Mouse (Mus musculus) gastrocnemius, postnatal 4 days (tissue): Measurements from ENCODE around the gene Cbr2. TPM values are rescaled to one million over a fixed set of nuclear protein-coding genes. Genes with fewer than 3 reads are reported as not detected.
A peak's percentile ranks its signal among the peaks of the same experiment; 100 is the strongest.
"Not testable (repeated sequence)": the region's sequence is repeated elsewhere in the genome, so short reads cannot be mapped to it uniquely, and the experiment has no call there.

Experiments
- DNase-seq, 2 experiments: peaks; one replicate each; pipeline ENCODE4 v3.0.0; 2021 to 2022; ENCODE audit warnings: low spot score in 2 of 2, mixed read lengths in 2 of 2
- long read RNA-seq, 2 experiments: library from polyadenylated mRNA; stranded (forward); transcript quantifications; one replicate each; pipeline ENCODE4 v2.0.0; 2021
- total RNA-seq, 2 experiments: library from RNA; stranded (reverse); gene quantifications; 2 replicates each; pipeline ENCODE4 v1.2.3; 2021

Gene Cbr2
- 10 to 100 TPM in 1 of 2 experiments, 1 to 10 TPM in 1; 9.5 to 10.4 TPM for total RNA-seq
- long read RNA-seq, experiment 1, partial matches to known transcripts, result 0 of 3 reads
- long read RNA-seq, experiment 1, other reads (novel, unspliced or antisense), result 0 of 3 reads
- long read RNA-seq, experiment 2, partial matches to known transcripts, result 0 of 2 reads
- long read RNA-seq, experiment 2, other reads (novel, unspliced or antisense), result 0 of 2 reads

GRCm38 (mm10) chr11:120731858-120732680 lies at the start of gene Cbr2:
TSS of gene Cbr2 (minus strand) at chr11:120732114.
- no peak for DNase-seq

GRCm38 (mm10) chr11:120781361-120781760 lies 49.4 kb upstream of the Cbr2 start:
- DNase-seq, result not testable (repeated sequence)

DNA sequence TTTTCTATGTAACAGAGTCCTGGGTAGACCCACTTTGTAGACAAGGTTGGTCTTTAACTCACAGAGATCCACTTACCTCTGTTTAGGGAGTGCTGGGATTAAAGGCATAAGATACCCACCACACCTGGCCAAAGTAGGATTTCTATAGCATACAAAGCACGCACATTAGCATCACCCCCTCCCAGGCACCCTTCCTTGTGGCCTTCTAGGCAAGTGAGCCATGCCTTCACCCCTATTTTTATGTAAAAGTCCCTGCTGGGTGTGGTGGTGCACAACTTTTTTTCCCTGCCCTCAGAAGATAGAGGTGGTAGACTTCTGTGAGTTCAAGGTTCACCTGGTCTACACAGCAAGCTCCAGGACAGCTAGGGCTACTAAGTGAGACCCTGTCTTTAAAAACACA lies 48.0 kb upstream of the Cbr2 start:
- no peak for DNase-seq

GRCm38 (mm10) chr11:120777123-120777522 lies 45.2 kb upstream of the Cbr2 start:
- peak in 1 of 2 experiments; percentile 13 for DNase-seq

GRCm38 (mm10) chr11:120775774-120776469 lies 44.0 kb upstream of the Cbr2 start:
- peak; percentile 96 for DNase-seq

GRCm38 (mm10) chr11:120773463-120774190 lies 41.7 kb upstream of the Cbr2 start:
- DNase-seq, result no peak

DNA sequence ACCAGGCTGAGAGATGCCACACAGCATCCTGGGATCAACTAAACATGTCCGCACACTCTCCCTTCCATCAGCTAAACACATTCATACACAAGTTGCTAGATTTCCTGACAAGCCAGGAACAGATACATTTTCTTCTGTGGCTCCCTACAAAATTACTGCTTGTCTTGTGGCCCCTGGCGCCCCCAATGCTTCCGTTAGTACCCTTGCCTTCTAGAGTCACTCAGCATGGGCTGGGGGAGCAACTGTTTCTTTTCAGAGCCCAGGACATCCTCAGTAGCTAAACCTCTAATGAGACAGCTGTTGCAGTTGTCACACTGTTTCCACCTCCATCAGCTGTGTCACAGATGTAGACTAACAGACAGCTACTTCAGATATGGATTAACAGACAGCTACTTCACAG lies 40.8 kb upstream of the Cbr2 start:
- DNase-seq, result no peak

DNA sequence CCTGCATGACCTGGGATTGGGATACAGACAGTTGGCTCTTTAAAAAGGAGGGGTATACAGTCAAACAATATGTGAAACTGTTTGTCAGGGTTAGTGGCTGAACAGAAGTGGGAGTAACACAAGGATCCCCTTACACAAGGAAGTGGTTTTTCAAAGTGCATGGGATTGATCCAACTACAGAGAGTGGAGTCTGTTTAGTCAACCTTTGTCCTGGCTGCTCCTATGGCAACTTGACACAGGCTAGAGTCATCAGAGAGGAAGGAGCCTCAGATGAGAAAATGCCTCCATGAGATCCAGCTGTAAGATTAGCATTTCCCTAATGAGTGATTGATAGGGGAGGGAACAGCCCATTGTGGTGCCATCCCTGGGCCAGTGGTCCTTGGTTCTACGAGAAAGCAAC lies 36.3 kb upstream of the Cbr2 start:
- DNase-seq, result no peak

- DNase-seq, result not testable (repeated sequence)
These were observed 35.1 kb upstream of the Cbr2 start for GRCm38 (mm10) chr11:120767023-120767422.

GRCm38 (mm10) chr11:120763121-120763999 lies 31.4 kb upstream of the Cbr2 start:
- not testable (repeated sequence) for DNase-seq

- not testable (repeated sequence) for DNase-seq
These were observed 30.7 kb upstream of the Cbr2 start, which contains the start of gene Hmga1b for GRCm38 (mm10) chr11:120762672-120763041. TSS of gene Hmga1b (plus strand) at chr11:120762794.

- no peak for DNase-seq
These were observed 30.1 kb upstream of the Cbr2 start for GRCm38 (mm10) chr11:120761811-120762671.

- no peak for DNase-seq
These were observed 28.3 kb upstream of the Cbr2 start for GRCm38 (mm10) chr11:120760236-120760635.

- no peak for DNase-seq
These were observed 19.7 kb upstream of the Cbr2 start for GRCm38 (mm10) chr11:120751606-120752005.

DNA sequence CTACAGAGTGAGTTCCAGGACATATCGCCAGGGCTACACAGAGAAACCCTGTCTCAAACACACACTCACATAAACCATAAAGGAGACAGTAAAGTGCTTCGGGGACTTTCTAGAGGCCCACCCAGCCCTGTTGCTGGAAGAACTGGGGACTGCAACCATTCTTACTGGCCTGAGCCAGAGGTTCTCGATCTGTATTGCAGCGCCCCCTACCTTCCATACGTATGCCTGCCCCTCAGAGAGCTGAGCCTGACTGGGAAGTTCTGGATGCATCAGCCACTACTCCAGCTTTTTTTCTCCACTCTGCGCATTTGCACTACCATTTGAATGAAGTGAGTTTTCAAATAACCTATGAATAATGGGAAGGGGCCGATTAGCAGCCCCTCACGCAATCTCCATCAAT lies 17.5 kb upstream of the Cbr2 start:
- no peak for DNase-seq

- no peak for DNase-seq
These were observed 16.1 kb upstream of the Cbr2 start for GRCm38 (mm10) chr11:120747974-120748373.

DNA sequence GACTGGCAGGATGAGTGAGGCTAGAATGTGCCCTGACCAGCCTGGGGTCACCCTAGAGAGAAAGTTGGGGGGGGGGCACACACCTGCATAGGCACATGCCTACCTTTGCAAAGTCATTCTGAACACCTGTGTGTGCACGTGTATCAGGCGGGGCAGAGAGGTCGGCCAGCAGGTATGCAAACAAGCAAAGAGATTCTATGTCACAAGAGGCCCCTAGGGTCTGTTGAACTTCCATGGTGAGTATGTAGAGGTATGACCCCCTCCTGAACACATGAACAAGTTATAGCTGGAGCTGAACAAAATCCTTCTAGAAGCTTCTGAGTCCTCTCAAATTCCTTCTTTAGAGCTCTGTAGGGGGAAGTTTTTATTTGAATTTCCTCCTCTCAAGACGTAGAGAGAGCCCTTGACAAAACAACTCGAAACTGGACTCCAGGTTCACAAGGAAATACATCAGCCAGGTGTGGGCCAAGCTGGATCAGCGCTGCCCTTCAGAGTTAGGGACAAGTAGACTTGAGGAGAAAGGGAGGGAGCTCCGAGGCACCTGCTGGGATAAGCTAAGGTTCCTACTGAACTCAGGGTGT lies 12.3 kb upstream of the Cbr2 start:
- no peak for DNase-seq

GRCm38 (mm10) chr11:120740981-120741380 lies 9.1 kb upstream of the Cbr2 start:
- no peak for DNase-seq

DNA sequence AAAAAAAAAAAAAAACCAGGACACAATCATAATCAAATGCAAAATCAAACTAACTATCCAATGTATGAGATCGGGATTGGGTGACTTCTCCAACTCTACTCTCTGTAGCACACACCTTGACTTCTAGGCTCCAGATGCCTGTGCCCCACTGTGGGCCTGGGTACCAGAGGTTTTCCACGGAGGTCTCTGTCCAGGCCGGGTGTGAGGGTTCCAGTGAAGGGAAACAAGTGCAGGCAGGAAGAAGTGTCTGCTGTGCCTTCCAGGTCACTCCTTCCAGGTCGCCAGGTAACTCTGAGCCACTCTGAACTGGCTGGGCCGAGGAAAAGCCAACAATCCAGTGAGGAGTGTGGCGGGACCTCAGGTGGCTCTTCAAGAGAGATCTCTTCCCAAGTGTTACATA lies 4.5 kb upstream of the Cbr2 start:
- DNase-seq, result no peak
